Mouse (Mus musculus) midbrain, embryonic 14.5 days (tissue): ENCODE results near the gene Pkp4. TPM values are rescaled to one million over a fixed set of nuclear protein-coding genes. Genes with fewer than 3 reads are reported as not detected.
A peak's percentile ranks its signal among the peaks of the same experiment; 100 is the strongest.

ENCODE experiments used
- ATAC-seq: fragments of 200-750 bp; cut with Nextera tagmentation; 2 replicates; pipeline ENCODE4 v1.8.0; 2017; ENCODE audit warnings: moderate number of reproducible peaks, moderate library complexity; ENCODE audit not compliant: low FRiP score, low TSS enrichment
- DNase-seq: peaks from one replicate; pipeline ENCODE4 v3.0.0-alpha.2; 2015
- H3K27ac ChIP-seq: fragments of 300-500 bp; sonication (generic); replicated peaks from 2 replicates; pipeline ENCODE4 v1.5.1; 2014; ENCODE audit warnings: mild to moderate bottlenecking, low read depth, low read length, moderate library complexity
- H3K27me3 ChIP-seq: fragments of 300-500 bp; sonication (generic); 2 replicates; pipeline ENCODE4 v1.6.1; 2014; ENCODE audit warnings: low read length, control low read depth, mixed read lengths; ENCODE audit not compliant: control insufficient read depth, insufficient read depth
- H3K36me3 ChIP-seq: fragments of 300-500 bp; sonication (generic); 2 replicates; pipeline ENCODE4 v1.6.1; 2014; ENCODE audit warnings: low read length, control low read depth; ENCODE audit not compliant: control insufficient read depth, insufficient read depth
- H3K4me1 ChIP-seq: fragments of 300-500 bp; sonication (generic); 2 replicates; pipeline ENCODE4 v1.6.1; 2014; ENCODE audit warnings: mild to moderate bottlenecking, antibody characterized with exemption, low read length, control low read depth; ENCODE audit not compliant: control insufficient read depth, insufficient read depth
- H3K4me2 ChIP-seq: fragments of 300-500 bp; sonication (generic); 2 replicates; pipeline ENCODE4 v1.6.1; 2014; ENCODE audit warnings: mild to moderate bottlenecking, low read length, moderate library complexity
- H3K4me3 ChIP-seq: fragments of 300-500 bp; sonication (generic); replicated peaks from 2 replicates; pipeline ENCODE4 v1.5.1; 2014; ENCODE audit warnings: low read depth, low read length
- H3K9ac ChIP-seq: fragments of 300-500 bp; sonication (generic); replicated peaks from 2 replicates; pipeline ENCODE4 v1.6.1; 2014; ENCODE audit warnings: mild to moderate bottlenecking, low read length, moderate library complexity
- H3K9me3 ChIP-seq: fragments of 300-500 bp; sonication (generic); 2 replicates; pipeline ENCODE4 v1.6.1; 2016; ENCODE audit warnings: low read length, control low read depth, mixed read lengths; ENCODE audit not compliant: control insufficient read depth
- WGBS: fragments of 180-500 bp; shearing (Covaris S2); extraction: QIAGEN DNeasy Blood & Tissue Kit; methylation state at CpG from one replicate; pipeline ENCODE4 v1.1.7; 2014; 5-methylcytosine and 5-hydroxymethylcytosine counted together
- polyA plus RNA-seq: library from polyadenylated mRNA; unstranded; fragments of >200 nt; fragmentation: Nextera tagmentation; extraction: Ambion mirVana; gene quantifications from 2 replicates; pipeline ENCODE4 v1.2.1, GENCODE M21; 2014

Gene Pkp4
- 23.9 and 24.1 TPM in 2 replicates for polyA plus RNA-seq

- DNase-seq (peak; percentile 98), ATAC-seq (peak; percentile 98)
- Histone ChIP-seq H3K4me2 (peak within 1 kb of the TSS; percentile 53), H3K4me3 (peak within 1 kb of the TSS; percentile 91), H3K9ac (peak within 1 kb of the TSS; percentile 72), H3K36me3 (no peaks in the 10 kb centered on the region), H3K27me3 (no peaks in the 10 kb centered on the region), H3K27ac (peak within 1 kb of the TSS; percentile 87), H3K9me3 (no peaks in the 10 kb centered on the region), H3K4me1 (peaks cover 7% of the 10 kb centered on the region)
- WGBS: 1% methylated on average over 33 of the region's 37 CpGs
Observed at GRCm38 (mm10) chr2:59160605-59160963, at the start of gene Pkp4, which contains the start of gene Ccdc148. Gene Pkp4 (plus strand): TSS chr2:59160850. Gene Ccdc148 (minus strand): TSS chr2:59160683.

- Histone ChIP-seq H3K27me3 (no peaks in the 10 kb centered on the region), H3K4me3 (no peak overlapping the region), H3K4me1 (no peaks in the 10 kb centered on the region), H3K9ac (no peak overlapping the region), H3K36me3 (no peaks in the 10 kb centered on the region), H3K27ac (no peak overlapping the region), H3K4me2 (no peak overlapping the region), H3K9me3 (no peaks in the 10 kb centered on the region)
- 88% methylated on average over 7 of the region's 7 CpGs for WGBS
- no peak for DNase-seq
- ATAC-seq: no peak
Observed at GRCm38 (mm10) chr2:59129023-59129422, 31.6 kb upstream of the Pkp4 start.

GRCm38 (mm10) chr2:59129821-59130220 lies 30.8 kb upstream of the Pkp4 start:
- Histone ChIP-seq H3K9me3 (no peaks in the 10 kb centered on the region), H3K9ac (no peak overlapping the region), H3K27ac (no peak overlapping the region), H3K36me3 (no peaks in the 10 kb centered on the region), H3K4me3 (no peak overlapping the region), H3K27me3 (no peaks in the 10 kb centered on the region), H3K4me2 (no peak overlapping the region), H3K4me1 (no peaks in the 10 kb centered on the region)
- WGBS: 90% methylated on average over 8 of the region's 8 CpGs
- DNase-seq (no peak), ATAC-seq (no peak)

- Histone ChIP-seq H3K4me3 (no peak overlapping the region), H3K9ac (no peak overlapping the region), H3K9me3 (no peaks in the 10 kb centered on the region), H3K27me3 (no peaks in the 10 kb centered on the region), H3K4me1 (no peaks in the 10 kb centered on the region), H3K27ac (no peak overlapping the region), H3K36me3 (no peaks in the 10 kb centered on the region), H3K4me2 (no peak overlapping the region)
- WGBS: 89% methylated on average over 8 of the region's 8 CpGs
- ATAC-seq: no peak
- DNase-seq: no peak
Observed at GRCm38 (mm10) chr2:59131044-59131443, 29.6 kb upstream of the Pkp4 start.

DNA sequence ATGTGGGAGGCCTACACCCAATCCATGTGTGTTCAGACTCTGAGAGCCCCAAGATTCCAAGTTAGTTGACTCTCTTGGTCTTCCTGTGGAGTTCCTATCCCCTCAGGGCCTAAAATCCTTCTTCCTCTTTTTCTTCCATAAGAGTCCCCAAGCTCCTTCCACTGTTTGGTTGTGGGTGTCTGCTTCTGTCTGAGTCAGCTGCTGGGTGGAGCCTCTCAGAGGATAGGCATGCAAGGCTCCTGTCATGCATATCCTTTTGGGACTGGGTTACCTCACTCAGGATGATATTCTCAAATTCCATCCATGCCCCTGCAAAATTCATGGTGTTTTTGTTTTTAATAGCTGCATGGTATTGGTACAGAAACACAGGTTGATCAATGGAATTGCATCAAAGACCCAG lies 5.2 kb upstream of the Pkp4 start:
- no peak for ATAC-seq
- Histone ChIP-seq H3K9ac (no peak overlapping the region), H3K4me3 (no peak overlapping the region), H3K4me2 (no peak overlapping the region), H3K4me1 (no peaks in the 10 kb centered on the region), H3K9me3 (no peaks in the 10 kb centered on the region), H3K36me3 (no peaks in the 10 kb centered on the region), H3K27me3 (no peaks in the 10 kb centered on the region), H3K27ac (no peak overlapping the region)
- DNase-seq: no peak

GRCm38 (mm10) chr2:59158117-59158516 lies 2.5 kb upstream of the Pkp4 start:
- peaks cover 5% of the 10 kb centered on the region for H3K4me1 ChIP-seq
- no peak overlapping the region for H3K4me2 ChIP-seq
- H3K4me3 ChIP-seq: no peak overlapping the region
- no peak overlapping the region for H3K9ac ChIP-seq
- 36% methylated on average over 2 of the region's 2 CpGs for WGBS
- DNase-seq: no peak
- no peaks in the 10 kb centered on the region for H3K9me3 ChIP-seq
- no peak overlapping the region for H3K27ac ChIP-seq
- no peak for ATAC-seq
- H3K36me3 ChIP-seq: no peaks in the 10 kb centered on the region
- H3K27me3 ChIP-seq: no peaks in the 10 kb centered on the region

DNA sequence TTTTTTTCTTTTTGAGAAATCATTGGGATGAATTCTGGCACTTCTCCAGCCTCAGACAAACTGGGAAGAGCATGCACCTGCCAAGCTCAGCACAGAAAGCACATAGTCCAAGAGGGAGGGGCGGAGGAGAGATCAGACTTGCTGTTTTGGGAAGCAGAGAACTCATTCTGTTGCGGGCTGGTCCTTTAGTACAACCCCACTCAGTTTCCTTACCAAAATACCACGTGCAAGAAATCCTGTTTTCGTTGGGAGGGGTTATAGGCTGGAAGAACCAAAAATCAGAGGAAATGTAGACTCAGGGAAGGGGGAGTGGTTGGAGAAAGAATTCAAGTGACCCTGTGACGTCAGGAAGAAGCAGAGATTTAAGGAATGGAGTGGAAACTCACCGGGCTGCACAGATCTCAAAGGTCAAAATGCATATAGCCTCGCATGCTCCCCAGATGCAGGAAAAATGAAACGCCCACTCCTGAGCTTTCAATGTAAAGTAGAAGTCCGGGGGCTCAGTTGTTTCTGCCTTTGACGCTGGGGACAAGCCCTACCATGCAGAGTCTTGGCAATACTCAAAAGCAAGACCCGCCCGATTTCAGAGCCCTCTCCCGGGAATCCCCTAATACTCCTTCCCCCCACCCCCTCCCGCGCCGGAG lies 567 bp upstream of the Pkp4 start:
- ATAC-seq (no peak; the same call in 1 of the 2 replicates), DNase-seq (peak; percentile 53)
- H3K9ac ChIP-seq: peak overlapping the region; percentile 9; the same call in 1 of the 2 replicates
- peak overlapping the region; percentile 91 for H3K4me3 ChIP-seq
- H3K9me3 ChIP-seq: no peaks in the 10 kb centered on the region
- peak overlapping the region; percentile 53 for H3K4me2 ChIP-seq
- under 1% methylated on average over 16 of the region's 16 CpGs for WGBS
- H3K4me1 ChIP-seq: peaks cover 7% of the 10 kb centered on the region
- no peaks in the 10 kb centered on the region for H3K27me3 ChIP-seq
- H3K27ac ChIP-seq: 0 out of 2 replicates have a peak overlapping the region, but pooled peaks have one; percentile 1
- H3K36me3 ChIP-seq: no peaks in the 10 kb centered on the region

- Histone ChIP-seq H3K27ac (peak overlapping the region; percentile 87), H3K36me3 (no peaks in the 10 kb centered on the region), H3K4me3 (peak overlapping the region; percentile 91), H3K9ac (peak overlapping the region; percentile 72), H3K4me1 (peaks cover 7% of the 10 kb centered on the region), H3K4me2 (peak overlapping the region; percentile 53), H3K27me3 (no peaks in the 10 kb centered on the region), H3K9me3 (no peaks in the 10 kb centered on the region)
- peak; percentile 73 for DNase-seq
- 1% methylated on average over 30 of the region's 58 CpGs for WGBS
- peak; percentile 67 for ATAC-seq
Observed at GRCm38 (mm10) chr2:59161021-59161440, 381 bp downstream of the Pkp4 start.
